Mouse (Mus musculus) CH12.LX (cell line): ENCODE results near the gene Tex9.

Experiments
- CHD2 ChIP-seq: IDR thresholded peaks from 2 replicates; pipeline ENCODE4 v1.6.1; 2011; ENCODE audit warnings: low read length, improper control_type of control experiment
- CTCF ChIP-seq, 2 experiments: IDR thresholded peaks in 1 of 2; conservative IDR thresholded peaks in 1 of 2; 2 replicates each; pipeline ENCODE4 v1.5.1; 2011 to 2012; ENCODE audit warnings: low read depth in 2 of 2, low read length in 2 of 2, improper control_type of control experiment in 1 of 2, inconsistent platforms in 1 of 2, mild to moderate bottlenecking in 1 of 2, moderate library complexity in 1 of 2
- MXI1 ChIP-seq: IDR thresholded peaks from 2 replicates; pipeline ENCODE4 v1.6.1; 2011; ENCODE audit warnings: mild to moderate bottlenecking, low read depth, low read length, improper control_type of control experiment
- POLR2A ChIP-seq: IDR thresholded peaks from 2 replicates; pipeline ENCODE4 v1.6.1; 2011; ENCODE audit warnings: low read depth, mild to moderate bottlenecking, improper control_type of control experiment, low read length
- POLR2AphosphoS2 ChIP-seq: IDR thresholded peaks from 2 replicates; pipeline ENCODE4 v1.6.1; 2011; ENCODE audit warnings: low read depth, low read length, improper control_type of control experiment
- RAD21 ChIP-seq: IDR thresholded peaks from 2 replicates; pipeline ENCODE4 v1.6.1; 2011; ENCODE audit warnings: low read depth, mild to moderate bottlenecking, low read length, improper control_type of control experiment, moderate library complexity
- RCOR1 ChIP-seq: conservative IDR thresholded peaks from 2 replicates; pipeline ENCODE4 v1.6.1; 2012; ENCODE audit warnings: low read depth, mild to moderate bottlenecking, inconsistent platforms, low read length, improper control_type of control experiment
- TCF12 ChIP-seq: IDR thresholded peaks from 2 replicates; pipeline ENCODE4 v1.6.1; 2014; ENCODE audit warnings: low read depth, mild to moderate bottlenecking, inconsistent platforms, low read length, improper control_type of control experiment
- USF1 ChIP-seq: IDR thresholded peaks from 2 replicates; pipeline ENCODE4 v1.6.1; 2014; ENCODE audit warnings: low read depth, mild to moderate bottlenecking, inconsistent platforms, low read length, improper control_type of control experiment
- ZMIZ1 ChIP-seq: IDR thresholded peaks from 2 replicates; pipeline ENCODE4 v1.6.1; 2012; ENCODE audit warnings: low read depth, mild to moderate bottlenecking, inconsistent platforms, low read length, improper control_type of control experiment

GRCm38 (mm10) chr9:72532381-72533088, 40.5 kb upstream of the Tex9 start:
- TF ChIP-seq CHD2 (no peak), CTCF (conservative IDR thresholded peaks at IDR 0.05 in 1 of 2, IDR thresholded peaks at IDR 0.05 in 1 of 2; ENCODE audit: low read depth in 2 of 2, low read length in 2 of 2) (no peak), RCOR1 (no peak), POLR2A (peak; percentile 16; the same call in 1 of the 2 replicates), TCF12 (no peak), MXI1 (0 out of 2 replicates have a peak, but pooled peaks have one; percentile 39), POLR2AphosphoS2 (no peak), ZMIZ1 (no peak), USF1 (no peak), RAD21 (no peak)
